Mouse (Mus musculus) stomach, embryonic 16.5 days (tissue): ENCODE results near the gene Ptprcap. TPM values are rescaled to one million over a fixed set of nuclear protein-coding genes. Genes with fewer than 3 reads are reported as not detected.

ENCODE experiments used
- ATAC-seq: fragments of 200-750 bp; cut with Nextera tagmentation; 2 replicates; pipeline ENCODE4 v1.8.0; 2017; ENCODE audit warnings: moderate number of reproducible peaks, moderate TSS enrichment; ENCODE audit not compliant: insufficient read depth, low FRiP score
- H3K27ac ChIP-seq: fragments of 300-500 bp; sonication (generic); 2 replicates; pipeline ENCODE4 v1.5.1; 2014; ENCODE audit warnings: low read length
- H3K27me3 ChIP-seq: fragments of 300-500 bp; sonication (generic); 2 replicates; pipeline ENCODE4 v1.6.1; 2014; ENCODE audit warnings: low read length, control low read depth, mixed read lengths; ENCODE audit not compliant: control insufficient read depth, insufficient read depth
- H3K36me3 ChIP-seq: fragments of 300-500 bp; sonication (generic); 2 replicates; pipeline ENCODE4 v1.6.1; 2014; ENCODE audit warnings: low read length; ENCODE audit not compliant: control insufficient read depth, insufficient read depth
- H3K4me1 ChIP-seq: fragments of 300-500 bp; sonication (generic); 2 replicates; pipeline ENCODE4 v1.6.1; 2014; ENCODE audit warnings: low read length, control low read depth, mixed read lengths; ENCODE audit not compliant: control insufficient read depth, insufficient read depth
- H3K4me2 ChIP-seq: fragments of 300-500 bp; sonication (generic); 2 replicates; pipeline ENCODE4 v1.6.1; 2014; ENCODE audit warnings: low read depth, low read length, mixed read lengths
- H3K4me3 ChIP-seq: fragments of 300-500 bp; sonication (generic); replicated peaks from 2 replicates; pipeline ENCODE4 v1.5.1; 2014; ENCODE audit warnings: mild to moderate bottlenecking, low read length
- H3K9ac ChIP-seq: fragments of 300-500 bp; sonication (generic); 2 replicates; pipeline ENCODE4 v1.6.1; 2014; ENCODE audit warnings: low read length
- H3K9me3 ChIP-seq: fragments of 300-500 bp; sonication (generic); replicated peaks from 2 replicates; pipeline ENCODE4 v1.6.1; 2016; ENCODE audit warnings: low read length, control low read depth; ENCODE audit not compliant: control insufficient read depth
- WGBS: fragments of 180-500 bp; shearing (Covaris S2); extraction: QIAGEN DNeasy Blood & Tissue Kit; methylation state at CpG from one replicate; pipeline ENCODE4 v1.1.7; 2014; 5-methylcytosine and 5-hydroxymethylcytosine counted together
- polyA plus RNA-seq: library from polyadenylated mRNA; unstranded; fragments of >200 nt; fragmentation: Nextera tagmentation; extraction: Ambion mirVana; gene quantifications from 2 replicates; pipeline ENCODE4 v1.2.1, GENCODE M21; 2015

Gene Ptprcap
- polyA plus RNA-seq, 1 experiment from 2014 or later = 6.2 TPM

- H3K27ac ChIP-seq = peak overlapping the region; percentile 76
- H3K9ac ChIP-seq = peak overlapping the region; percentile 96
- WGBS = 82% methylated on average over 11 of the region's 11 CpGs
- H3K27me3 ChIP-seq = no peaks in the 10 kb centered on the region
- peaks cover 9% of the 10 kb centered on the region for H3K36me3 ChIP-seq
- H3K4me2 ChIP-seq = peak overlapping the region; percentile 86
- ATAC-seq = no peak
- peaks cover 15% of the 10 kb centered on the region for H3K4me1 ChIP-seq
- H3K9me3 ChIP-seq = no peaks in the 10 kb centered on the region
- H3K4me3 ChIP-seq = peak overlapping the region; percentile 87
Measured at GRCm38 (mm10) chr19:4149283-4149682, 4.1 kb upstream of the Ptprcap start.

GRCm38 (mm10) chr19:4149764-4150461 lies 3.5 kb upstream of the Ptprcap start:
- peak overlapping the region; percentile 87; the same call in 1 of the 2 replicates for H3K4me3 ChIP-seq
- H3K9ac ChIP-seq = peak overlapping the region; percentile 96
- H3K4me1 ChIP-seq = peaks cover 15% of the 10 kb centered on the region
- H3K36me3 ChIP-seq = peaks cover 9% of the 10 kb centered on the region
- 92% methylated on average over 17 of the region's 17 CpGs for WGBS
- peak overlapping the region; percentile 86 for H3K4me2 ChIP-seq
- no peaks in the 10 kb centered on the region for H3K27me3 ChIP-seq
- 0 out of 2 replicates have a peak overlapping the region, but pooled peaks have one; percentile 76 for H3K27ac ChIP-seq
- ATAC-seq = no peak
- no peaks in the 10 kb centered on the region for H3K9me3 ChIP-seq

- H3K27me3 ChIP-seq = no peaks in the 10 kb centered on the region
- H3K36me3 ChIP-seq = peaks cover 9% of the 10 kb centered on the region
- H3K4me1 ChIP-seq = peaks cover 15% of the 10 kb centered on the region
- 92% methylated on average over 22 of the region's 22 CpGs for WGBS
- no peak overlapping the region for H3K27ac ChIP-seq
- H3K9ac ChIP-seq = no peak overlapping the region
- no peak overlapping the region for H3K4me2 ChIP-seq
- no peak overlapping the region for H3K4me3 ChIP-seq
- no peaks in the 10 kb centered on the region for H3K9me3 ChIP-seq
- no peak for ATAC-seq
Measured at GRCm38 (mm10) chr19:4150567-4151487, 2.6 kb upstream of the Ptprcap start.

- Histone ChIP-seq H3K9me3 (no peaks in the 10 kb centered on the region), H3K4me2 (no peak overlapping the region), H3K9ac (no peak overlapping the region), H3K27ac (no peak overlapping the region), H3K4me1 (peaks cover 15% of the 10 kb centered on the region), H3K27me3 (no peaks in the 10 kb centered on the region), H3K4me3 (no peak overlapping the region), H3K36me3 (peaks cover 9% of the 10 kb centered on the region)
- ATAC-seq = no peak
- 81% methylated on average over 5 of the region's 5 CpGs for WGBS
Measured at GRCm38 (mm10) chr19:4151488-4151860, 1.9 kb upstream of the Ptprcap start.

GRCm38 (mm10) chr19:4151898-4152297 lies 1.5 kb upstream of the Ptprcap start:
- no peak for ATAC-seq
- H3K36me3 ChIP-seq = peaks cover 9% of the 10 kb centered on the region
- no peaks in the 10 kb centered on the region for H3K9me3 ChIP-seq
- H3K9ac ChIP-seq = no peak overlapping the region
- WGBS = 90% methylated on average over 5 of the region's 5 CpGs
- no peak overlapping the region for H3K4me2 ChIP-seq
- peaks cover 15% of the 10 kb centered on the region for H3K4me1 ChIP-seq
- H3K27ac ChIP-seq = no peak overlapping the region
- H3K4me3 ChIP-seq = no peak overlapping the region
- H3K27me3 ChIP-seq = no peaks in the 10 kb centered on the region

- Histone ChIP-seq H3K9ac (no peak overlapping the region), H3K4me3 (no peak overlapping the region), H3K4me2 (no peak overlapping the region), H3K36me3 (peaks cover 9% of the 10 kb centered on the region), H3K9me3 (no peaks in the 10 kb centered on the region), H3K27ac (no peak overlapping the region), H3K4me1 (peaks cover 14% of the 10 kb centered on the region), H3K27me3 (no peaks in the 10 kb centered on the region)
- ATAC-seq = no peak
- WGBS = 90% methylated on average over 8 of the region's 8 CpGs
Measured at GRCm38 (mm10) chr19:4152445-4153231, 766 bp upstream of the Ptprcap start.

GRCm38 (mm10) chr19:4154437-4155222 lies 1.2 kb downstream of the Ptprcap start:
- Histone ChIP-seq H3K9me3 (no peaks in the 10 kb centered on the region), H3K27me3 (no peaks in the 10 kb centered on the region), H3K4me3 (no peak overlapping the region), H3K9ac (no peak overlapping the region), H3K4me1 (peaks cover under 1% of the 10 kb centered on the region), H3K36me3 (peaks cover 9% of the 10 kb centered on the region), H3K27ac (no peak overlapping the region), H3K4me2 (no peak overlapping the region)
- WGBS = 71% methylated on average over 13 of the region's 13 CpGs
- ATAC-seq = no peak

GRCm38 (mm10) chr19:4155223-4156072 lies 2.0 kb downstream of the Ptprcap start:
- no peak overlapping the region for H3K4me2 ChIP-seq
- ATAC-seq = no peak
- H3K36me3 ChIP-seq = peaks cover 13% of the 10 kb centered on the region
- no peak overlapping the region for H3K4me3 ChIP-seq
- no peaks in the 10 kb centered on the region for H3K27me3 ChIP-seq
- H3K27ac ChIP-seq = no peak overlapping the region
- H3K9ac ChIP-seq = no peak overlapping the region
- no peaks in the 10 kb centered on the region for H3K9me3 ChIP-seq
- no peaks in the 10 kb centered on the region for H3K4me1 ChIP-seq
- 78% methylated on average over 6 of the region's 6 CpGs for WGBS
